Mouse (Mus musculus) E14TG2a.4 (cell line): ENCODE data around the gene Tex22.

Experiments
- CTCF ChIP-seq: conservative IDR thresholded peaks from 2 replicates; pipeline ENCODE4 v1.5.1; 2014; ENCODE audit warnings: low read length
- NANOG ChIP-seq: IDR thresholded peaks from 2 replicates; pipeline ENCODE4 v1.6.1; 2014; ENCODE audit warnings: borderline replicate concordance, low read length, mixed read lengths

DNA sequence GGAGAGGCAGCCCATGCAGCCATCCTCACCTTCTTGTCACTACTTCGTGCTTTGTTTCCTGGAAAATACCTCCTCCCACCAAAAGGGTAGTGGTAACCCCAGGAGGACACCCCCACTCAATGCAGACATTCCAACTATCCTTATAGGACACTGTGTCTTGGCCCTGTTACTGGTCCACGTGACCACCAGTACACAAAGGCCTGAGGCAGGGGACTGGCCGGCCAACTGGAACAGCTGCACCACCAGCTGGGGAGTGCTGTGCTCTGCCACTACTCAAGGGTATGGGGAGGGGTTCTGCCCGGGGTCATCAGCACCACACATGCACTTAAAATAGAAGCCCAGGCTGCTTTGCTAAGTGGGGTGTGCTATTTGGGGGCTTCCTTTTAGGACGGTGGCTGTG lies 46.2 kb upstream of the Tex22 start:
- no peak for TF ChIP-seq CTCF
- no peak for TF ChIP-seq NANOG
